In the genomic region with DNA sequence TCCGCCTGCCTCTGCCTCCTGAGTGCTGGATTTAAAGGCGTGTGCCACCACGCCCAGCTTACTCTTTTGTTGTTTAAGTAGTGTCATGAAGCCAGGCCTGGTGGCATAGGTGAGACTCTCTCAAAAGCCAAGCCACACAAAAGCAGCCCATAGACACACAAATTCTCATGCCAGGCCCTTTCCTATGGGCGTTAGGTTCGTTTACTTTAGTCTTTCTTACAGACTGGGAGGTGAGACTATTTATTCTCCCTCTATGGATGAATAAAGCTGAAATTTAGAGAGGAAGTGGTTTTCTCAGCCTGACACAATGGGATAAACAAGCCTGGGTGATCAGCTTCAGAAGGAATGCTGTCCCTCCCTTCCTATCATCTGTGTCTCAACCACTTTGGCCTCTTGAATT, we compare ENCODE assay signal across 19 mouse cellular contexts.
"Had no signal": no experiment of that assay in that cellular context is flagged by ENCODE, and none has a peak within 500 bp of the region (broad histone marks: within the 10 kb centered on the region; RNA-seq: fewer than 3 reads in every experiment).

No protein-coding gene starts in this region.

- H3K4me3 ChIP-seq: layer of hippocampus, adult 2 months; left cerebral cortex, adult 2 months; limb, embryonic 13.5 days; liver, embryonic 13.5 days; stomach, embryonic 15.5 days had no signal

- H3K27ac ChIP-seq: layer of hippocampus, adult 2 months; left cerebral cortex, adult 2 months; limb, embryonic 13.5 days; liver, embryonic 13.5 days; stomach, embryonic 15.5 days had no signal

- H3K4me2 ChIP-seq: limb, embryonic 13.5 days; liver, embryonic 13.5 days; midbrain, embryonic 11.5 days; stomach, embryonic 15.5 days had no signal

- H3K9me3 ChIP-seq: limb, embryonic 13.5 days; liver, embryonic 13.5 days; stomach, embryonic 15.5 days had no signal

- H3K9ac ChIP-seq: limb, embryonic 13.5 days; liver, embryonic 13.5 days; stomach, embryonic 15.5 days had no signal

- DNase-seq: kidney, adult 11 months; kidney, adult 8-10 months; kidney, postnatal 25 days; layer of hippocampus, adult 9-11 months; left cerebral cortex, postnatal 4 days; liver, embryonic 13.5 days; lung, adult 2 months; lung, postnatal 14 days; lung, postnatal 4 days; midbrain, embryonic 14.5 days; right cerebral cortex, adult 18-20 months; right cerebral cortex, postnatal 14 days; right cerebral cortex, postnatal 4 days; thymus, postnatal 25 days had no signal

- H3K27me3 ChIP-seq: liver, embryonic 13.5 days; stomach, embryonic 15.5 days had no signal

- H3K4me1 ChIP-seq: liver, embryonic 13.5 days; stomach, embryonic 15.5 days had no signal

- H3K36me3 ChIP-seq: limb, embryonic 13.5 days; liver, embryonic 13.5 days; stomach, embryonic 15.5 days had no signal
